Mouse (Mus musculus) layer of hippocampus, postnatal 14 days (tissue): ENCODE measurements around the gene Abca9. TPM values are rescaled to one million over a fixed set of nuclear protein-coding genes. Genes with fewer than 3 reads are reported as not detected.

Experiments
- DNase-seq, 2 experiments: peaks; one replicate each; pipeline ENCODE4 v3.0.0; 2021 to 2022; ENCODE audit warnings: low spot score in 2 of 2, mixed read lengths in 1 of 2
- total RNA-seq, 2 experiments: library from RNA; stranded (reverse); gene quantifications; 2 replicates each; pipeline ENCODE4 v1.2.3; 2021

Gene Abca9
- total RNA-seq, 2 experiments from 2014 or later = 7.6 to 7.9 TPM

DNA sequence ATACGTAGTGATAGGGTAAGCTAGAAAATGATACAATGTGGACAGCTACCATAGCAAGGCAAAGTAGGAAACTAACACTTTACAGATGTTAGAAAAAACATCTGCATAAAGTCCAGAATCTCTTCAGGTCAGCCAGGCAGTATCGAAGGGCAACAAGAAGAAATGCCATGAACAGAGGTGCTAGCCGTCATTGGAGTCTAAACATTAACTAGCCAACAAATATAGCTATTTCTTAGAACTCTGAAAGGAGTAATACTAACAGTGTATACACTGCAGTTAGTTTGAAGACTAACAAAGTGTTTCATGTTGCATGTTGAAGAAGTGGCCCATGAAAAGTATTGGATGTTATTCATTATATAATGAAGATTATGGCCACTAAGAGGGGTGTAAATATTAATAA is 95.8 kb downstream of the Abca9 start:
- no peak for DNase-seq

DNA sequence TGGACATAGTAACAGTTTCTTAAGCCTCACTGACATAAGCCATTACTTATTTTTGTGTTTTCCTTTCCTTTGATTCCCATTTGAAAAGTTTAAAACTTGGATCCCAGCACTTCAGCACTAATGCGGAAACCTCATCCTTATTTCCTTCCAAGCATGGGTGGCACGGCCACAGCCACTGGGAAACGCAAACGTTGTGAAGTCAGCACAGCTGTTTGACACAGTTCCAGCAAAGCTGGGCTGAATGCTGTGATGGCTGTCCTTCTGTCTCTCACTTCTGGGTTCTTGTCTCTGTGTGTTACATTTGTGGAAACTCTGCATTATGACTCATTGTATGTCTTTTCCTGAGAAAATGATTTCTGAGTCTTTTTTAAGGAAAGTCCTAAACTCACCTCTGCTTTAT is 107.0 kb downstream of the Abca9 start:
- DNase-seq = no peak

DNA sequence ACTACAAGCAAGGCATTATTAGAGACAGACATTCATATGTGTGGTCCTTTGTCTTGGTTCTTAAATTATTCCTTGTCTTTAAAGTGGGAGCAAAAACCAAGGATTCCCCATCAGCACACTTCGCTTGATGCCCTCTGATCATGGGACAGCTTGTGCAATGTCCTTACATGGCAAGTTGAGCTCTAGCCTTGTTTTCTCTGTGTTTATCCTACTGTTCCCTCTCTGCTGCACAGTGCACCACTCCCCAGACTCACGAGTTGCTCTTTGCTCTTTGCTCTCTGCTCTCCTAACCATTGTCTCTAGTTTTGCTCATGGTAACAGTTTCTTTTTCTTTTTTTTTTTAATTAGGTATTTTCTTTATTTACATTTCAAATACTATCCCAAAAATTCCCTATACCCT is 107.9 kb downstream of the Abca9 start:
- no peak for DNase-seq

DNA sequence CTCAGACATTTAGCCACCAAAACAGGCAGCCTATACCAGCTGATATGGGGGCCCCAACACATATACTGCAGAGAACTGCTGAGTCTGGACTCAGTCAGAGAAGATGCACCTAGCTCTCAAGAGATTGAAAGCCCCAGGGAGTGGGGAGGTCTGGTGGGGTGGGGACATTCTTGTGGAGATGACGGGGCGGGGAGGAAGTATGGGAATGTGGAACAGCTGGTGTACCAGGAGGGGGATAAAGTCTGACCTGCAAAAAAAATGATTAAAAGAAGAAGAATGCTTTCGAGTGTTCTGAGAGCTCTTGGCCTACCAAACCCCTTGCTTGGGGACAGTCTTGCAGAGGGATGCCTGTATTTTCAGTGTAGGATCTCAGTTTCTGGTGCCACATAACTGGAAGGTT is 114.3 kb downstream of the Abca9 start:
- DNase-seq = no peak

Other genes with a start within 250 kb of the Abca9 start
- gene Abca8b, start 172.4 kb downstream of the Abca9 start, total RNA-seq = 10 to 100 TPM in 1 of 2 experiments, 1 to 10 TPM in 1; 9.9 to 10.7 TPM
- 1 to 10 TPM; 2.5 to 3.0 TPM for gene Abca8a, start 72.2 kb downstream of the Abca9 start, total RNA-seq
- 1 to 10 TPM; 1.7 TPM for gene Abca6, start 83.6 kb upstream of the Abca9 start, total RNA-seq
- gene Abca5, start 169.5 kb upstream of the Abca9 start, total RNA-seq = 10 to 100 TPM; 27.6 to 31.4 TPM
- 10 to 100 TPM; 28.8 to 28.9 TPM for gene Map2k6, start 230.9 kb upstream of the Abca9 start, total RNA-seq